Comparison of ENCODE assay signal across 31 mouse cellular contexts in the genomic region with DNA sequence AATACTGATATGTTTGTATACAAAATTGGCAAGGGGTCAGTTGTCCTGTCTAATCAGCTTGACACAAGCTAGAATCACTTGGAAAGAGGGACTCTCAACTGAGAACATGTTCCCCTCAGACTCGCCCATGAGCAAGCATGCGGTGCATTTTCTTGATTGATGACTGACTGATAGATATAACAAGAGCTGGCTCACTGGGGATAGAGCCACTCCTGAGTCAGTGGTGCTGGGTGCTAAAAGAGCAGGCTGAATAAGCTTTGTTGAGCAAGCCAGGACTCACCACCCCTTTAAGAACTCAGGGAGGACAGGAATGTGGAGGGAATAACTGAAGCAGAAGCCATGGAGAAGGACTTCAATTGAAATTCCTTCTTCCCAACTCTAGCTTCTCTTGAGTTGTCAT.
"Had no signal": no experiment of that assay in that cellular context is flagged by ENCODE, and none has a peak within 500 bp of the region (broad histone marks: within the 10 kb centered on the region; RNA-seq: fewer than 3 reads in every experiment).

No protein-coding gene starts in this region.

- H3K9ac ChIP-seq: limb, embryonic 12.5 days; limb, embryonic 13.5 days; limb, embryonic 15.5 days; liver, embryonic 12.5 days; liver, embryonic 13.5 days; liver, embryonic 14.5 days; liver, embryonic 15.5 days; liver, postnatal 0 days; lung, embryonic 14.5 days; lung, embryonic 15.5 days; midbrain, embryonic 12.5 days; midbrain, embryonic 13.5 days; midbrain, embryonic 15.5 days; neural tube, embryonic 12.5 days had no signal

- ATAC-seq: liver, embryonic 12.5 days; liver, postnatal 0 days; lung, postnatal 0 days; midbrain, embryonic 13.5 days; midbrain, embryonic 15.5 days had no signal

- H3K9me3 ChIP-seq: limb, embryonic 10.5 days; limb, embryonic 15.5 days; liver, embryonic 12.5 days; liver, embryonic 13.5 days; liver, embryonic 15.5 days; lung, embryonic 15.5 days; megakaryocyte, embryonic 14.5 days; midbrain, embryonic 10.5 days; midbrain, embryonic 12.5 days; midbrain, embryonic 15.5 days; neural tube, embryonic 12.5 days had no signal

- H3K4me2 ChIP-seq: limb, embryonic 12.5 days; limb, embryonic 13.5 days; limb, embryonic 15.5 days; liver, embryonic 11.5 days; liver, embryonic 12.5 days; liver, embryonic 13.5 days; liver, embryonic 15.5 days; lung, embryonic 14.5 days; lung, embryonic 15.5 days; midbrain, embryonic 12.5 days; midbrain, embryonic 13.5 days; midbrain, embryonic 15.5 days; neural tube, embryonic 12.5 days had no signal

- H3K36me3 ChIP-seq: limb, embryonic 10.5 days; limb, embryonic 12.5 days; limb, embryonic 13.5 days; limb, embryonic 15.5 days; liver, embryonic 12.5 days; liver, embryonic 13.5 days; liver, embryonic 15.5 days; lung, embryonic 15.5 days; midbrain, embryonic 10.5 days; midbrain, embryonic 12.5 days; midbrain, embryonic 13.5 days; midbrain, embryonic 15.5 days; neural tube, embryonic 12.5 days had no signal

- H3K27ac ChIP-seq: left cerebral cortex, adult 2 months; limb, embryonic 10.5 days; limb, embryonic 12.5 days; limb, embryonic 13.5 days; limb, embryonic 15.5 days; liver, embryonic 12.5 days; liver, embryonic 13.5 days; liver, embryonic 14.5 days; liver, embryonic 15.5 days; lung, embryonic 15.5 days; macrophage; midbrain, embryonic 10.5 days; midbrain, embryonic 12.5 days; midbrain, embryonic 13.5 days; midbrain, embryonic 15.5 days; neural tube, embryonic 12.5 days had no signal

- H3K4me3 ChIP-seq: left cerebral cortex, adult 2 months; limb, embryonic 10.5 days; limb, embryonic 12.5 days; limb, embryonic 13.5 days; limb, embryonic 15.5 days; liver, embryonic 12.5 days; liver, embryonic 13.5 days; liver, embryonic 15.5 days; lung, embryonic 15.5 days; megakaryocyte, embryonic 14.5 days; midbrain, embryonic 10.5 days; midbrain, embryonic 12.5 days; midbrain, embryonic 13.5 days; midbrain, embryonic 15.5 days; myocyte; neural tube, embryonic 12.5 days had no signal

- H3K27me3 ChIP-seq: liver, embryonic 13.5 days; liver, embryonic 15.5 days had no signal

- H3K4me1 ChIP-seq: limb, embryonic 13.5 days; limb, embryonic 15.5 days; liver, embryonic 12.5 days; liver, embryonic 13.5 days; liver, embryonic 15.5 days; lung, embryonic 15.5 days had no signal

- DNase-seq: left cerebral cortex, postnatal 4 days; liver; liver, embryonic 13.5 days; liver, postnatal 0 days; lung, adult 18-20 months; lung, adult 2 months; lung, embryonic 14.5 days; lung, postnatal 10 days; lung, postnatal 14 days; lung, postnatal 36 days; lung, postnatal 4 days; midbrain, embryonic 14.5 days had no signal
